Mouse (Mus musculus) Patski (cell line): ENCODE measurements around the gene Arhgef3. TPM values are rescaled to one million over a fixed set of nuclear protein-coding genes. Genes with fewer than 3 reads are reported as not detected.
A peak's percentile ranks its signal among the peaks of the same experiment; 100 is the strongest.

Source experiments
- ATAC-seq: fragments of 100-300 bp; one replicate; pipeline ENCODE4 v1.8.0; 2021
- CTCF ChIA-PET: fragments of 350-600 bp; sonication (Branson Sonifier 250); formaldehyde crosslinking; loops from one replicate; lab custom pipeline; 2022; ENCODE audit warnings: inconsistent platforms; lab: Charles Lee
- POLR2A ChIA-PET: fragments of 350-600 bp; sonication (Branson Sonifier 250); formaldehyde crosslinking; loops from one replicate; lab custom pipeline; 2022; ENCODE audit warnings: antibody characterized with exemption, inconsistent platforms; lab: Charles Lee
- DNase-seq: peaks from one replicate; pipeline ENCODE4 v3.0.0-alpha.2; 2011; ENCODE audit warnings: low read depth, low spot score
- H3K27me3 ChIP-seq: fragments of 371-371 bp; one replicate; pipeline ENCODE4 v1.5.1; 2021
- CTCF ChIP-seq: fragments of 100-300 bp; IDR thresholded peaks from one replicate; pipeline ENCODE4 v1.5.1; 2021
- in situ Hi-C: fragments of 300-500 bp; cut with MboI; formaldehyde crosslinking; loops from 3 replicates; pipeline ENCODE4 v1.11.1; 2018; ENCODE audit warnings: low pct_unique_long_range_greater_than_20kb, mixed read lengths
- polyA plus RNA-seq: library from polyadenylated mRNA; unstranded; gene quantifications from one replicate; pipeline ENCODE4 v1.2.3, GENCODE M21; 2021

Arhgef3 gene
- 3.4 TPM for polyA plus RNA-seq

DNA sequence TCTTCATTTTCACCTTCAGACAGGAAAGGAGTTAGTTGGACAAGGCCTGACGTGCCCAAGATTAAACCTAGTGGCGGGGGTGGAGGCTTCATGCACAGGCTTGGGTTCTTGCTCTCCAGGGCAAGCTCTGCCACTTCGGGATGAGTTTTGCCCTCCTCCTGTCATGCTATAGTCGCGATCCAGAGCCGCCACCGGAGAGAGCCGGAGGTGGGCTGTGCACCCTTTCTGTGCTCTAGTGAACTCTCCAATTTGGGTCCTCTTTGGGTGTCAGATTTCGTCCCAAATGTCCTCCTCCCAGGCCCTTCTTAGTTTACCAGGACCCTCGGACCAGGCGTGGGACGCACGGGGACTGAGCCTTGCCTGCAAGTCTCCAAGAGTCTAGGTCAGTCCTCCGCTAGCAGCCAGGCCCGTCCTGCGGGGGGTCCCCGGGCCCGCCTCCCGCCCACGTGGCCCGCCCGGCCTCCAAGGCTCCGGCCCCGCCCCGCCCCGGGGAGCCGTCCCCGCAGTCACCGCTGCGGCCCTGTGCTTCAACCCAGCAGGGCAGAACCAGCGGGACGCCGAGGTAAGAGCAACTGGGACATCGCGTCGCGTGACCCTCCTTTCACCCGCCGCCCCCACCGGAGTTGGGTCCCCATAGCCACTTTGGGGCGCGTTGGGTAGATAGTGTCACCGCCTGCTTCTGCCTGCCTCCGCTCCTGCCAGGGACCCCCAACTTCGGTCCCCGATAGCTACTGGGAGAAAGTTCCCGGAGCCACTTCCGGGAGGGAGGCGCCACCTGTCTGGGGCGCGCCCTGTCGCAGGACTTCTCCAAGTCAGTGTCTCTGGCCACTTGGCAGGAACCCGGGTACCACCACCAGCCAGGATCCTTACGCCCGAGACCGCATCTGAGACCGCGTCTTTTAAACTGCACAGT lies at the start of gene Arhgef3:
Gene Arhgef3 (plus strand): TSS at position 538 of the 913 bp plus-strand sequence.
- DNase-seq (no peak), ATAC-seq (no peak)
- POLR2A ChIA-PET = no interaction called here
- CTCF ChIA-PET = interaction anchor here (1.5 kb wide), 1 partner anchor 11 kb away, joined by 3 read pairs; no protein-coding TSS in a partner anchor
- H3K27me3 ChIP-seq = no peaks in the 10 kb centered on the region
- in situ Hi-C loops = loop anchor here (10.0 kb wide), 1 partner anchor 300 kb away; no protein-coding TSS in a partner anchor
- no peak for TF ChIP-seq CTCF

DNA sequence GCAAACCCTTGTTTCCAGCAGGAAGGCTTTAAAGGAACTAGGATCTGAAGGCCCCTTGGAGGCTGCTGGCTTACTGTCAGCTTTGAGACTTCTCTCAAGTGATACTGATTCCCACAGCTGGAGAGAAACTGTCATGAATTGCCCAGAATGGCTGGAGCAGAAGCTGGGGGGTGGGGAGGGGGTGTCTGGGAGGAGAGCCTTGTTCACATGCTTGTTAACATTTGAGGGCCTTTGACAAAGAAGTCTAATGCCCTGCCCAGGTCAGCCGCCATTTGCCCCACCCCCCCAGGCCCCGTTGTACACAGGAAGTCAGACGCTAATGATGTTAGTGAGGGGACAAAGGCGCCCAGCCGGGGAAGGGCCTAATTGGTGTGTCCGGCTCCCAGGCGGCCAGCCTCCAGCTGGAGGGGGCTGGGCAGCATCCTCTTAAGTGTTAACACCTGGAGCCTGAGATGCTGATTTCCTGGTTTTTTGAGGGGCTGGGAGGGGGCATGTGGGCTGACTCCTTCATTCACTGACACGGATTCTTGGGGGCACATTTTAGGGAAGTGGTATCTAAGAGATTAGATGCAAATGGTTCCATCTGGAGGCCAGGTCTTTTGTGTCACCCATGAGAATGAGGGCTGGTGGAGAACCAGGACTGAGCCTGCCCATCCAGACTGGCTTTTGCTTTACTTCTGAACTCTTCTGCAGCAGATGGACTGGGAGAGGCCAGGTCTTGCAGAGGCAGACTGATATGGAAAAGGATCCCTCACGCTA lies 48.3 kb upstream of the Arhgef3 start:
- no peaks in the 10 kb centered on the region for H3K27me3 ChIP-seq
- TF ChIP-seq CTCF = no peak
- no peak for ATAC-seq
- in situ Hi-C loops = no loop called here
- CTCF ChIA-PET = interaction anchor here (1.6 kb wide), 1 partner anchor 37 kb away, joined by 3 read pairs; no protein-coding TSS in a partner anchor
- POLR2A ChIA-PET = no interaction called here
- no peak for DNase-seq

DNA sequence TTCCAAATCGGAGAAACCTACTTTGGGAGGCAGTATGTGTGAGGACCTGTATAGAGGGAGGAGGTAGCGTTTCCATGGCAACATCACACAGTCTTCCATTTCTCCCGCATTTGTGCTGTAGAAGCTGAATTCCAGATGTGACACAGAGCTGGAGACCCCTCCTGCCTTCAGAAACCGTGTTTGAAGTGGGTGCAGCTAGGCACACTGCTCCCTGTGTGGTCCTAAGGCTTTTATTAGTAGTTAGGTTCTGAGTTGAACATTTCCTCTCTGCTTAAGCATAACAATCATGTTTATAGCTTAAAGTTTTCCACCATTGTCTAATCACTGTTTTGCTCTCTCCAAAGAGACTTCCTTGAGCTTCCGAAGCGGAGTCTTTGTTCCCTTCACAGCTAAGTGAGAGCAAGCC lies 46.8 kb upstream of the Arhgef3 start:
- TF ChIP-seq CTCF = no peak
- ChIA-PET CTCF (interaction anchor here (1.1 to 1.2 kb wide), 2 partner anchors 16 to 20 kb away, joined by 3 to 4 read pairs; no protein-coding TSS in a partner anchor), POLR2A (no interaction called here)
- DNase-seq (no peak), ATAC-seq (no peak)
- in situ Hi-C loops = no loop called here
- no peaks in the 10 kb centered on the region for H3K27me3 ChIP-seq

DNA sequence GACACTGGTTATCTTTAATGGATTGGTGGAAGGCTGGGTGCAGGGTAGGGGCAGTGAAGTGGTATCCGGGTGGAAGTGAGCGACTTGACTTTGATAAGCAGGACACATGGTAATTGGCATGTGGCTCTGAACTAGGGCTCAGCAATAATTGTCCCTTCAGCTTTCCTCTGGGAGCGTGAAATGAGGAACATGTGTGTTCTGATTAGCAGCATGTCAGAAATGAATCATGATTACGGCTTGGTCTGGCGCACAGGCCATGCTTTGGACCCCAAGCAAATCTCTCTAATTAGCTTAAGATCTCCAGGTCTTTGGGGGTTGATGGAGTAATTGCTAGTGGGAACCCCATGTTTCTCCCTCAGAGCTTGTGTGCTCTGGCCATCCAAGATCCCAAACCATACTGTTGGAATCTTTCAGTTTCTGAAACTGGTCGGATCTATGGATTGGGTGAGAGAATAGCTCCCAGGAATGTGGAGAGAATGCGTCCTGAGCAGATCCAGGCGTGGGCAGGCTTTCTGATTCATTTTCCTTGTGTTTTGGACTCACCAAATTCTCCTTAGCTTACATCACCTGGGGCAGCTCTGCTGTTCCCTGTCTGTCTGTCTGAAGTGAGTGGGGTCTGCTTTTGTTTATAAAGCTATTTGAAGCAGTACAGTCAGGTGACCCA lies 45.1 kb upstream of the Arhgef3 start:
- H3K27me3 ChIP-seq = no peaks in the 10 kb centered on the region
- no peak for DNase-seq
- POLR2A ChIA-PET = interaction anchor here (1.0 kb wide), 1 partner anchor 10 kb away, joined by 3 read pairs; no protein-coding TSS in a partner anchor
- no peak for TF ChIP-seq CTCF
- in situ Hi-C loops = no loop called here
- CTCF ChIA-PET = interaction anchor here (0.8 to 2.2 kb wide), 7 partner anchors 11 to 100 kb away, joined by 3 to 9 read pairs (median 4); no protein-coding TSS in a partner anchor
- peak; percentile 64 for ATAC-seq

DNA sequence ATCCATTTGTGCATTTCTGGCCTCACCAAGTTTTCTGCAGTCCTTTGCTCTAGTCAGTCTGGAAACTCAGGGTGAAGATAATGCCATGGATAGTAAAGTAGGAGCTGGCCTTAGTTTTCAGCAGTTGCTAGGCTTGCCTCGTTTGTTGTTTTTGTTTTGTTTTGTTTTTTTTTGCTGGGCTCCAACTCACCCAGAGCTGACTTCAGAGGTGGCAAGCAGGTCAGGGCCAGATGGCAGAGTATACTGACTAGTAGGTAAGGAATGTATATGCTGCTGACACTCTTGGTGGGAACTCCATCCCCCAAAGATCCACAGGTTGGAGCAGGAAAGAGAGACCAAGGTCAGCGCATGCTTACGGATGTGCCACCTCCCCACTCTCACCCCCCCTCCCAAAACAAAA lies 44.6 kb upstream of the Arhgef3 start:
- ATAC-seq (peak; percentile 54), DNase-seq (no peak)
- in situ Hi-C loops = no loop called here
- ChIA-PET POLR2A (interaction anchor here (0.7 to 1.0 kb wide), 2 partner anchors 11 to 326 kb away, joined by 3 to 4 read pairs; no protein-coding TSS in a partner anchor), CTCF (interaction anchor here (1.1 to 2.2 kb wide), 6 partner anchors 12 to 100 kb away, joined by 3 to 9 read pairs (median 4); no protein-coding TSS in a partner anchor)
- no peaks in the 10 kb centered on the region for H3K27me3 ChIP-seq
- no peak for TF ChIP-seq CTCF

DNA sequence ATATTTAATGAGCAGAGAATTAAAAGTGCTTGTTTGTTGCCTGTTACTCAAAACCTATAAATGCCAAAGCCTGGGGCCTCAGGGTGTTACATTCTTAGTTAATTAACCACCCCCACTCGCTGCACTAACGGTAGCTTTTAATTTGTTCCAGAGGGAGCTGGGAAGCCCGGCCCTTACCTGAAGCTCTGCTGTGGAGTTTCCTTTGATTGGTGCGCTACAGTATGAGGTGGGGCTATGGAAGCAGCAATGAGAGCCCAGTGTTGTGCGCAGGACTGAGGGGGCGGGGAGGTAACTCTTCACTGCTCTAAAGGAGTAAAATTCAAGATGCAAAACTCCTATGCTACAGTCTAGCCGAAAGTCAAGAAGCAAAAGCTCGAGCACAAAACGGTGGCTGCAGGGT lies 43.9 kb upstream of the Arhgef3 start:
- H3K27me3 ChIP-seq = no peaks in the 10 kb centered on the region
- no peak for TF ChIP-seq CTCF
- ATAC-seq (no peak), DNase-seq (no peak)
- ChIA-PET POLR2A (interaction anchor here (0.7 kb wide), 1 partner anchor 325 kb away, joined by 4 read pairs; no protein-coding TSS in a partner anchor), CTCF (interaction anchor here (1.1 to 2.2 kb wide), 4 partner anchors 12 to 41 kb away, joined by 3 to 9 read pairs (median 6); no protein-coding TSS in a partner anchor)
- in situ Hi-C loops = no loop called here

DNA sequence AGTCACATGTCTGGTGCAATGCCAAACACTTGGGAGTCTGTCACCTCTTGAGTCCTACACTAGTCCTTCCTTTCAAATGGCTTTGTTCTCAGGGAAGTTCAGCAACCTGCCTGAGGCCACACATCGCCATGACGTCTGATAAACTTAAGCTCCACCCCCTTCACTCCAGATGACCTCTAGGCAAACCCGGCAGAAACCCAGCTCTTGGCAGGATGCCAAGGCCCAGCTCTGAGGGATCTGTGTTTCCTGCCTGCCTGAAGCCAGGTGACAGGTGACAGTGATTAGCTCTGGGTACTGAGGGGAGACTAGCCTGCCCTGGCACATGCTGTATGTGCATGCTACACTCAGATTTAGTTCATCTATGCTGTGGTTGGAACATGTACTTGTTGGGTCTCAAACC lies 42.7 kb upstream of the Arhgef3 start:
- DNase-seq (no peak), ATAC-seq (no peak)
- in situ Hi-C loops = no loop called here
- H3K27me3 ChIP-seq = no peaks in the 10 kb centered on the region
- no peak for TF ChIP-seq CTCF
- ChIA-PET CTCF (interaction anchor here (1.1 kb wide), 1 partner anchor 42 kb away, joined by 4 read pairs; no protein-coding TSS in a partner anchor), POLR2A (no interaction called here)

DNA sequence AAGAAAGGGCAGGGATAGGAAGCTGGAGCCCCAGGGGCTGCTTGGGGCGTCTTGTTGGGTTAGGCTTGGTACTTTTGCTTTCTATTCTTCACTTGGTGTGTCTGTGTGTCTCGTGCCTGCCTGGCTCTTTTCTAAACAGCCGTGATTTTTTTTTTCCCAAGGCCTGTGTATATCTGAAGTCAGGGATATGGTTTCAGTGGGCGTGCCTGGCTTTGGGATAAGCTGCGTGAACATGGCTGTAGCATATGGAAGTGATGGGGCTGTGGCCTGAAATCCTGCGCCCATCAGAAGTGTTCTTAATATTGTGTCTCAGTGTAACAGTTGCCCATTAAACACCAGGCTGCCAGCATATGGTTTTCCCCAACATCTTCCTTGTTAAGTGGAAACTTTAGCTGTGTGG lies 39.6 kb upstream of the Arhgef3 start:
- no peak for TF ChIP-seq CTCF
- no peak for DNase-seq
- in situ Hi-C loops = no loop called here
- no peak for ATAC-seq
- ChIA-PET POLR2A (no interaction called here), CTCF (no interaction called here)
- H3K27me3 ChIP-seq = no peaks in the 10 kb centered on the region

DNA sequence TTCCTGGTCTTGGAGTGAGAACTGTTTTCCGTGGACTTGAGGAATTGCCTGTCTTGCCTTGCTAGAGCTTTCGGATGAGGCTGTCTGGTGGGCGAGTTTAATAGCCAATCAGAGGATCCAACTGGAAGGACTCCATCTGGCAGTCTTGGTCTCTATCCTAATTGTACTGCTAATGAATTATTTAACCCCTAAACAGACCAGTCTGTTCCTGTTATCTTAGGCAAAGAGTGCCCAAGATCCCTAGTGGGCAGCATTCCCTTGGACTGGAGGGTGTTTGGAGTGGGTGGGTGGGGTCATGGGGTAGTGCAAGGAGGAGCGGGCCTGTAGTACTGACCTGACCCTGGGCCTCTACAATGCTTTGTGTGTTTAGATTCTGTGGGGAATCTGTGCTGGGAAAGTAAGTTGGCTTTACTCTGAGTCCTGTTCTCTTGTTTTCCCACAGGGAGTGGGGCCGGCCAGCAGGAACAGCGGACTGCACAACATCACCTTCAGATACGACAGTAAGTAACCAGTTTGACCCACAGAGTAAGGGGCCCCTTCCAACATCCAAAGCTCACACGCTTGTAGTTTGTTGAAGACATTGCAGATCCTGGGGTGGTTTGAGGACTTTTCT lies 38.7 kb upstream of the Arhgef3 start:
- ChIA-PET CTCF (interaction anchor here (1.0 kb wide), 1 partner anchor 30 kb away, joined by 3 read pairs; no protein-coding TSS in a partner anchor), POLR2A (no interaction called here)
- no peaks in the 10 kb centered on the region for H3K27me3 ChIP-seq
- no peak for TF ChIP-seq CTCF
- no peak for DNase-seq
- ATAC-seq = no peak
- in situ Hi-C loops = no loop called here
